Comparison of ENCODE assay signal across 7 mouse cellular contexts in genomic region chr4:133633332-133634042, GRCm38 (mm10). TPM values are rescaled to one million over a fixed set of nuclear protein-coding genes. Genes with fewer than 3 reads are reported as not detected.
DNase-seq lines count a peak whose midpoint lies in the region; ATAC-seq lines count a peak whose summit lies in the region.

No protein-coding gene starts in this region.

- H3K4me2 ChIP-seq in intestine, embryonic 15.5 days (replicated peaks) = peak overlapping the region; percentile 89
- peak overlapping the region; percentile 59 for H3K4me2 ChIP-seq in midbrain, embryonic 11.5 days

- peak overlapping the region; percentile 77 for H3K4me3 ChIP-seq in intestine, embryonic 15.5 days (replicated peaks)
- H3K4me3 ChIP-seq in midbrain, embryonic 11.5 days (ENCODE audit: low read depth, low read length) = peak overlapping the region; percentile 94

- DNase-seq in adrenal gland, adult (ENCODE audit: inconsistent age in 2 of 2, low spot score in 1 of 2) = peak; percentile 92 to 96
- DNase-seq in embryo, embryonic 10.5 days (ENCODE audit: low spot score) = peak; percentile 89
- peak; percentile 89 for DNase-seq in gastrocnemius, postnatal 25 days
- peak; percentile 85 to 90 for DNase-seq in left cerebral cortex, postnatal 36 days (ENCODE audit: low spot score in 2 of 2)
- peak; percentile 100 for DNase-seq in midbrain, embryonic 11.5 days (ENCODE audit: low spot score, missing footprints)
- peak; percentile 88 for DNase-seq in right cerebral cortex, postnatal 4 days

- WGBS in intestine, embryonic 15.5 days = 8% methylated on average over 38 of the region's 47 CpGs
- WGBS in midbrain, embryonic 11.5 days = 11% methylated on average over 33 of the region's 47 CpGs

- intact Hi-C loops in left cerebral cortex, postnatal 36 days (cut with DNase I) = no loop called here

- peak overlapping the region; percentile 74 for H3K27ac ChIP-seq in intestine, embryonic 15.5 days
- no peak overlapping the region; the same call in 1 of the 2 replicates for H3K27ac ChIP-seq in midbrain, embryonic 11.5 days (ENCODE audit: low read depth, low read length)

- peak; percentile 94 for ATAC-seq in intestine, embryonic 15.5 days
- peak; percentile 94 for ATAC-seq in midbrain, embryonic 11.5 days (ENCODE audit: low FRiP score)

- H3K9ac ChIP-seq in intestine, embryonic 15.5 days = peak overlapping the region; percentile 86
- H3K9ac ChIP-seq in midbrain, embryonic 11.5 days (ENCODE audit: low read length) = peak overlapping the region; percentile 94

- no peaks in the 10 kb centered on the region for H3K36me3 ChIP-seq in intestine, embryonic 15.5 days
- no peaks in the 10 kb centered on the region for H3K36me3 ChIP-seq in midbrain, embryonic 11.5 days (ENCODE audit: control insufficient read depth, insufficient read depth, low read length)

- H3K4me1 ChIP-seq in intestine, embryonic 15.5 days (replicated peaks) = peaks cover 10% of the 10 kb centered on the region
- H3K4me1 ChIP-seq in midbrain, embryonic 11.5 days (ENCODE audit: control insufficient read depth, insufficient read depth, low read length) = peaks cover 7% of the 10 kb centered on the region

- H3K9me3 ChIP-seq in intestine, embryonic 15.5 days = no peaks in the 10 kb centered on the region
- H3K9me3 ChIP-seq in midbrain, embryonic 11.5 days (ENCODE audit: control insufficient read depth, low read length) = no peaks in the 10 kb centered on the region

- no peaks in the 10 kb centered on the region for H3K27me3 ChIP-seq in intestine, embryonic 15.5 days (replicated peaks)
- no peaks in the 10 kb centered on the region for H3K27me3 ChIP-seq in midbrain, embryonic 11.5 days (ENCODE audit: control insufficient read depth, insufficient read depth, low read length)

RNA-seq across cellular contexts. Expression of gene Zdhhc18, which starts 16.5 kb away (rescaled TPM):
- 10 to 100 TPM; 22.9 to 24.3 TPM for total RNA-seq in gastrocnemius, postnatal 25 days (2021)
- 2.0 and 4.1 TPM in 2 replicates for polyA plus RNA-seq in intestine, embryonic 15.5 days (2015; fragmentation: Nextera tagmentation; extraction: Ambion mirVana)
- 10 to 100 TPM; 37.6 to 40.6 TPM for total RNA-seq in left cerebral cortex, postnatal 36 days (2021)
- polyA plus RNA-seq in midbrain, embryonic 11.5 days (2014; fragmentation: Nextera tagmentation; extraction: Ambion mirVana) = 1.8 and 3.5 TPM in 2 replicates

RNA-seq across cellular contexts. Expression of gene Sfn, which starts 31.5 kb away (rescaled TPM):
- 1 to 10 TPM; 1.1 to 1.2 TPM for total RNA-seq in gastrocnemius, postnatal 25 days (2021)
- polyA plus RNA-seq in intestine, embryonic 15.5 days (2015; fragmentation: Nextera tagmentation; extraction: Ambion mirVana) = 47.4 and 51.0 TPM in 2 replicates
- total RNA-seq in left cerebral cortex, postnatal 36 days (2021) = 1 to 10 TPM; 1.9 to 2.5 TPM
- 6.0 and 7.8 TPM in 2 replicates for polyA plus RNA-seq in midbrain, embryonic 11.5 days (2014; fragmentation: Nextera tagmentation; extraction: Ambion mirVana)

RNA-seq across cellular contexts. Expression of gene Pigv, which starts 39.0 kb away (rescaled TPM):
- total RNA-seq in gastrocnemius, postnatal 25 days (2021) = 1 to 10 TPM; 8.3 to 9.6 TPM
- 16.9 and 17.7 TPM in 2 replicates for polyA plus RNA-seq in intestine, embryonic 15.5 days (2015; fragmentation: Nextera tagmentation; extraction: Ambion mirVana)
- total RNA-seq in left cerebral cortex, postnatal 36 days (2021) = 1 to 10 TPM; 8.3 to 9.6 TPM
- 9.6 and 12.4 TPM in 2 replicates for polyA plus RNA-seq in midbrain, embryonic 11.5 days (2014; fragmentation: Nextera tagmentation; extraction: Ambion mirVana)

RNA-seq across cellular contexts. Expression of gene Gpn2, which starts 49.3 kb away (rescaled TPM):
- 1 to 10 TPM; 4.6 to 4.9 TPM for total RNA-seq in gastrocnemius, postnatal 25 days (2021)
- polyA plus RNA-seq in intestine, embryonic 15.5 days (2015; fragmentation: Nextera tagmentation; extraction: Ambion mirVana) = 16.5 and 19.8 TPM in 2 replicates
- 10 to 100 TPM in 1 of 2 experiments, 1 to 10 TPM in 1; 9.5 to 10.7 TPM for total RNA-seq in left cerebral cortex, postnatal 36 days (2021)
- polyA plus RNA-seq in midbrain, embryonic 11.5 days (2014; fragmentation: Nextera tagmentation; extraction: Ambion mirVana) = 24.2 and 28.6 TPM in 2 replicates

RNA-seq across cellular contexts. Expression of gene Gpatch3, which starts 58.9 kb away (rescaled TPM):
- 1 to 10 TPM; 2.1 to 3.6 TPM for total RNA-seq in gastrocnemius, postnatal 25 days (2021)
- 6.7 and 7.1 TPM in 2 replicates for polyA plus RNA-seq in intestine, embryonic 15.5 days (2015; fragmentation: Nextera tagmentation; extraction: Ambion mirVana)
- total RNA-seq in left cerebral cortex, postnatal 36 days (2021) = 10 to 100 TPM in 1 of 2 experiments, 1 to 10 TPM in 1; 9.2 to 10.3 TPM
- 6.8 and 7.8 TPM in 2 replicates for polyA plus RNA-seq in midbrain, embryonic 11.5 days (2014; fragmentation: Nextera tagmentation; extraction: Ambion mirVana)
